Mouse (Mus musculus) ES-E14 (cell line): Measurements from ENCODE around the gene Rsg1.

ENCODE experiments used
- CHD2 ChIP-seq: IDR thresholded peaks from 2 replicates; pipeline ENCODE4 v1.6.1; 2014; ENCODE audit warnings: mild to moderate bottlenecking, low read depth, low read length, inconsistent platforms
- ZC3H11A ChIP-seq: IDR thresholded peaks from 2 replicates; pipeline ENCODE4 v1.6.1; 2012; ENCODE audit warnings: low read depth, mild to moderate bottlenecking, inconsistent platforms, low read length, borderline replicate concordance

GRCm38 (mm10) chr4:141200906-141201305 lies 12.8 kb upstream of the Rsg1 start:
- TF ChIP-seq ZC3H11A (no peak), CHD2 (no peak)
